Mouse (Mus musculus): ENCODE results near the gene Tcf20. TPM values are rescaled to one million over a fixed set of nuclear protein-coding genes. Genes with fewer than 3 reads are reported as not detected.

Tcf20 gene
- total RNA-seq, 2 experiments from 2014 or later: 231 to 245 TPM

DNA sequence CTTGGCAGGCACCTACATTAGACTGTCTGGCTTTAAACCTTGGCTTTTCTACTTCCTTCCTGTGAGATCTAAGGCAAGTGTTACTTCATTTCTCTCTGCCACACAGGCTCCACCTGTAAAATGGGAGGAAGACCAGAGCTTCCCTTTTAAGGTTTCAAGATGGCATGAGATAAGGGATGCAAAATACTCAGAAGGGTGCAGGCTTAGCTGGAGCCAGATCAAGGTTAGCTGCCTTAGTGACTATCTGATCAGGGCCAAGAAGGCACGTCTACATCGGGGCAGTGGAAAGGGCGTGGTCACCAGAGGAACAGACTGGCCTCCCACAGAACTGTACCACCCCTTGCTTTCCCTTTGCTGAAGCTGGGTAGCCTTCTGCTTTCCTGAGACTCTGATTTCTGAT, 73.2 kb downstream of the Tcf20 start:
- no peak for DNase-seq (ENCODE audit: extremely low spot score in 1 of 2, low spot score in 2 of 2)
- no peak overlapping the region for H3K27ac ChIP-seq
- no peak for TF ChIP-seq CTCF (IDR thresholded peaks at IDR 0.05)
- H3K4me3 ChIP-seq: no peak overlapping the region
- intact Hi-C loops (cut with DNase I): no loop called here

DNA sequence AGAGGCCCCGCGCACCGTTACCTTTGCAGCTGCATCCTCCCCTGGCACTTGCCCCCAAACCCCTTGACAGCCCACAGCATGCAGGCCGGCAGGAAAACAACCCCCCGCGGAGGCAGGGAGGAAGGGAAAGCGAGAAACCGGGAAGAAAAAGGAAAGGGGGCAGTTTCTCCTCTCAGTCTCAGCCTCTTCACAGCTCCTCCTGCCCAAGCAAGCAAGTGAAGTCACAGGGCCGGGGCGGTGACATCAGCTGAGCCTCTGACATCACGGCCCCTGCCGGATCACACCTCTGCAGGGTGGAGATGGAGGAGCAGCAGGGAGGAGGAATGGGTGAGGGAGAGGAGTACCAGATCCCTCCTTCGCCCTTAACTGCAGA, 75.7 kb downstream of the Tcf20 start:
- H3K4me3 ChIP-seq: peak overlapping the region; percentile 52
- H3K27ac ChIP-seq: peak overlapping the region; percentile 73
- intact Hi-C loops (cut with DNase I): no loop called here
- no peak for TF ChIP-seq CTCF (IDR thresholded peaks at IDR 0.05)
- peak in 1 of 2 experiments; percentile 61 for DNase-seq (ENCODE audit: extremely low spot score in 1 of 2, low spot score in 2 of 2)

DNA sequence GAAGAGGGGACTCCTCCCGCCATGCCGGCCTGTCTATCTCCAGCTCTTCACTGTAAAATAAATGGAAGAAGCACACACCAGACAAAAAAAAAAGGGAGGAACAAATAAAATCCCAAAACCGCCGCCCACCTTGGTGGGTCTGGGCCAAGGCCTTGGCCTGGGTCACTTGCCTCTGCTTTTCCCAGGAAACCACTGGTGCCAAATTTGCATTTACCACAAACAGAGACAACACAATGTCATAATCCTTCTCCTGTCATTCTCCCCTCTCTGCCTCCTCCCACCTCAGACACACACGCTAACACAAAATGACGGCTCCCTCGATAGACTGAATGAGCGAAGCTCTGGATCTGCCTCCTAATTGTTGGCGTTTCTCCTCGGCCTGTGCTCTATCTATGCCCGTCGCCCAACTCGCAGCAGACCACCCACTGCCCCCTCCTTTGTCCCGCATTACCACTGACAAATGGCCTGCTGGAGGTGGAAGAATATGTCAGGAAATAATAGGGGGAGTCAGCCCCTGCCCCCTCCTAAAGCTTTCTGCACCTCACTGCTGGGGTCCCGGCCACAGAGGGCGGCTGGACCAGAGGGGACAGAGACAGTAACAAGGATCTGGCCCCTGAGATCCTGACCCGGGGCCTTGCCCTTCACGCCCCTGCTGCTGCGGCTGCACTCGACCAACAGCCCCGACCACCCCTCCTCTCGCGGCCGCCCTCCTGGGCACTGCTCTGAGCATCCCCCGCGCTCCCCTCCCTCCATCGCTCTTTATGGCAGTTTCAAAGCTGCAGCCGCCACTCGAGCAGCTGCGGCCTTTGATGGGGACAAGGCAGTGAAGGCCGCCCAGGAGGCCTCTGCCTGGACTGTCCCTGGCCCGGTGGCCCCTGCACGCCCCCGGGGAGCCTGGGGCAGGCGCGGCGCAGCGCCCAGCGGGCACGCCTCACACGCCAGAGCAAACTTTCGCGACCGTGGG, 76.4 kb downstream of the Tcf20 start:
- Histone ChIP-seq H3K4me3 (peak overlapping the region; percentile 52), H3K27ac (peak overlapping the region; percentile 73)
- no peak for TF ChIP-seq CTCF (IDR thresholded peaks at IDR 0.05)
- DNase-seq (ENCODE audit: extremely low spot score in 1 of 2, low spot score in 2 of 2): no peak
- intact Hi-C loops (cut with DNase I): no loop called here

DNA sequence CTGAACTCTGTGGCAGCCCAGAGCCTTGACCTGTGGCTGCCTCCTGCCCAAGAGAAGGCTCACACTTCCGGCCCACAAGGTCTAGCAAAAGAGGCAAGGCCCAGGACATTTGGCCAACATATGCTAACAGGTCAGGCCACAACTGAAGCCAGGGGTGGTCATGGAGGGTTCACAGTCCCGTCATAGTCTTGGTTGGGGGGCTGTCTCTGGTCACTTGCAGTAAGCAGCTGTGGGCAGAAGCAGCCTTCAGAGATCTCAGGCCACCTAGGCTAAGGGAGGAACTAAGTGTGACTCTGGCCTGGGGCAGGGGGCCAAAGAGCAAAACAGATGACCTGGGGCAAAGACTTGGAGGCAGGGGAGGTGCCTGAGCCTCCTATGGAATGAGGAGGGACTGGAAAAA, 77.1 kb downstream of the Tcf20 start:
- no peak overlapping the region for H3K27ac ChIP-seq
- no peak for TF ChIP-seq CTCF (IDR thresholded peaks at IDR 0.05)
- intact Hi-C loops (cut with DNase I): no loop called here
- DNase-seq (ENCODE audit: extremely low spot score in 1 of 2, low spot score in 2 of 2): no peak
- no peak overlapping the region; the same call in 1 of the 2 replicates for H3K4me3 ChIP-seq

DNA sequence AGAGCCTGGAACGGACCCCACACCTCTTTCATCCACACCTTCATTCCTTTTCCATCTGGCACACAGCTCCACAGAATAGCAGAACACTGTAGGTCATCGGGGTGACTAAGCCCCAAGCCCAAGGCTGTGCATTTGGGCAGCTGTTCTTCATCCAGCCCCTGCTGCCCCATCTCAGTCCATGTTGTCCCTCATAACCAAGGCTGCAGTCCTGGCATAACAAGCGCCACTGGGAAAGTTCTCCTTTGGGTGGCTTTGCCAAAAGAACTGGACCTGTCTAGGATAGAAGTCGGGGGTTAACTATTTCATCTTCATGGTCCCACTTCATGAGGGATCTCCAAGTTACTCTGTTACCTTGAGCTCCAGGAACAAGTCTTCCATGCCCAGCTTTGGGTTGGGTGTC, 77.9 kb downstream of the Tcf20 start:
- no peak overlapping the region for H3K27ac ChIP-seq
- no peak overlapping the region for H3K4me3 ChIP-seq
- no peak for TF ChIP-seq CTCF (IDR thresholded peaks at IDR 0.05)
- intact Hi-C loops (cut with DNase I): no loop called here
- no peak for DNase-seq (ENCODE audit: extremely low spot score in 1 of 2, low spot score in 2 of 2)

DNA sequence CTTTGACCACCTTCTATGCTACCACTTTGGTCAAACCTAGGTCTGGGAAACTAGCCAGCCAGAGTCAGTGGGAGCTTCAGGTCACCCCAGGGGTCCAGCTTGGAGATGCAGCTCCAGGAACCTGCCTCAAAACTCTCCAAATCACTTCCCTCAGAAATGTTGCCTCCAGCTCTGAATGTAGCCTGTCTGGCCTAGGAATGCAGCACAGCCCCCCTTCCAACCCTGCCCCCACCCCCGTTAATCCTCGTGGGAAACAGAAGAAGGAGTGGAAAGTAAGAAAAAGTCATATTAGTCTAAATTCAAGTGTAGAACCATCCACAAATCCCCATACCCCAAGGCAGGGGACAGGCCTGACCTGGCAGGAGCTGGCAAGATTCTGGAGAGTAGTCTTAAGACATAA, 79.2 kb downstream of the Tcf20 start:
- DNase-seq (ENCODE audit: extremely low spot score in 1 of 2, low spot score in 2 of 2): no peak
- Histone ChIP-seq H3K27ac (no peak overlapping the region), H3K4me3 (no peak overlapping the region)
- TF ChIP-seq CTCF (IDR thresholded peaks at IDR 0.05): no peak
- intact Hi-C loops (cut with DNase I): no loop called here

DNA sequence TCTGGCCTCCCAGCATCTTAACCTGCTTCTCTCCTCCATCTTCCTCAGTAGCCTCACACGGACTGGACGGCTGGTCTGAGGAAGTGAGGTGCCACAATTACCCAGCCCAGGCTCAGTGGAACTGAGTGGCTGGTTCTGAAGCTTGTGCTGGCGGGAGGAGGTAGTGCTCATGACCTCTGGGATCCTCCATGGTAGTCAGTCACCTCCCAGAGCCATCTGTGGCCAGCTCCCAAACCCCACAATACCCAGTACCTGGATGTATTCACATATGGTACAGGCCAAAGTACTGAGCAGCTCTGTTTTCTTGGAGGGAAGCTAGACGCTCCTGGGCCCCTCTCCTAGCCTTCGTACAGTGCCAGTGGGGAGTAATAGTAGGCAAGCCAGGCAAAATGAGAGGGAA, 80.4 kb downstream of the Tcf20 start:
- DNase-seq (ENCODE audit: extremely low spot score in 1 of 2, low spot score in 2 of 2): no peak
- Histone ChIP-seq H3K4me3 (no peak overlapping the region), H3K27ac (no peak overlapping the region)
- intact Hi-C loops (cut with DNase I): loop anchor here (2.0 kb wide), 1 partner anchor 129 kb away; no protein-coding TSS in a partner anchor
- no peak for TF ChIP-seq CTCF (IDR thresholded peaks at IDR 0.05)

DNA sequence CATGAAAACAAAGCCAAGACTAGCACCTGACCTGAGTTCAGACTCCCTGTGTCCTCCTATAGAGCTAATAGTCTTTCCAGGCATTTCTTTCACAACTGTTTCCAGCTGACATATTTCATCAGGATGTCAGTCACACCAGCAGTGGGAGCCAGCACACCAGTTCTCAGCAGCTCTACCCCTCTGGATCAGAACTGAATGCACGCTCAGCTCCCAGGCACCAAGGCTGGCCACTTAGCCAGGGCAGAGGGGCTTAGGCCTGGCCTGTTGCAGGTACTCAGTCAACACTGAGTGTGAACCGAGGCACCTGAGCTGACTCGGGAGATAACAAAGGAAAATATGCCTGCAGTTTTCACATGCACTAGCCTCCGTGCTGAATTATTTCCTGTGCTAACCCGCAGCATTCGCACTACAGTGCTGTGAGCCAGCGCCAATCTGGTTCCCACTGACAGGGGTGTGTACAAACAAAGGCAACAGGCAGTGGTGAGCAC, 81.1 kb downstream of the Tcf20 start:
- Histone ChIP-seq H3K27ac (no peak overlapping the region), H3K4me3 (no peak overlapping the region)
- TF ChIP-seq CTCF (IDR thresholded peaks at IDR 0.05): peak; percentile 31
- no peak for DNase-seq (ENCODE audit: extremely low spot score in 1 of 2, low spot score in 2 of 2)
- intact Hi-C loops (cut with DNase I): loop anchor here (2.0 kb wide), 1 partner anchor 130 kb away; no protein-coding TSS in a partner anchor

DNA sequence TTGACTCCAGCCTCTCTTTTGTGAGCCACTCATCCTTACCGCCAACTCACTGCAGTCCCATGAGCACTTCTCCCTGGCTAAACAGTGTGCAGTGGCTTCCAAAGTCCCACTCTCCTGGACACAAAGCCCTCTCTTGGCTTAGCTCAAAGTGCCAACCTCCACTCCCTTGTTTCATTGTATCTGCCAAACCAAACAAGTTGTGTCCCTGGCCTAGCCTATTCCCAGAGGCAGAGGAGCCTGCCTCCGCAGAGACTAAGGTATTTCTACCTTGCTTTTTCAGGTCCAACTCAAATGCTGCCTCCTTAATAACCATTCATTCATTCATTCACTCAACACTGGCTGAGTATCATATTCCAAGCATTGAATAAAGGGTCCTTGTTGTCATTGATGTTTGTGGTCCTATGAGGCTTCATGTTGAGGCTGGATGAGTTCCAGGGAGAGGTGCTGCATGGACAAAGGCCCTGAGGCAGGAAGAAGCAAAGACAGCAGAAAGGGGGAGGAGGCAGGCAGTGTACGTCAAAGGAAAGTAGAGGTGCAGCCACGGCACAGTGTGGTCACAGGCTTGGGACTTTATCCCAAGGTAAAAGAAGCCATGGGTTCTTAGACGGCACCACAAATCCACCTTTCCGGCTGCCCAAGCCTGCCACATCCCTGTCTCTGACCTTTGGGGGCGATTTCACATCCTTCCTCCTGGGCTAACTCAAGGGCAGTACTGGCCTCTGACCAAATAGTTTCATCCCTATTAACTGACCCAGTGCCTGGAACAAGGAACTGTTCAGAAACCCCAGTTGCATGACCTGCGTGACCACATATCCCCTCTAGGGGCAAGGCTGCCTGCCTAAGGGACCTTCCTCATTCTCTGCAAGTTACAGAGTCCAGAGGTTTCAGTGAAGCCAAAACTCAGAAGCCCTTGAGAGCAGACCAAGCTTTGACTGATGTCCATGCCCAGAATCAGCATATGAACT, 82.0 kb downstream of the Tcf20 start:
- no peak for DNase-seq (ENCODE audit: extremely low spot score in 1 of 2, low spot score in 2 of 2)
- H3K27ac ChIP-seq: no peak overlapping the region
- H3K4me3 ChIP-seq: no peak overlapping the region
- no peak; the same call in 1 of the 2 replicates for TF ChIP-seq CTCF (IDR thresholded peaks at IDR 0.05)
- intact Hi-C loops (cut with DNase I): loop anchor here (2.0 kb wide), 1 partner anchor 131 kb away; no protein-coding TSS in a partner anchor

DNA sequence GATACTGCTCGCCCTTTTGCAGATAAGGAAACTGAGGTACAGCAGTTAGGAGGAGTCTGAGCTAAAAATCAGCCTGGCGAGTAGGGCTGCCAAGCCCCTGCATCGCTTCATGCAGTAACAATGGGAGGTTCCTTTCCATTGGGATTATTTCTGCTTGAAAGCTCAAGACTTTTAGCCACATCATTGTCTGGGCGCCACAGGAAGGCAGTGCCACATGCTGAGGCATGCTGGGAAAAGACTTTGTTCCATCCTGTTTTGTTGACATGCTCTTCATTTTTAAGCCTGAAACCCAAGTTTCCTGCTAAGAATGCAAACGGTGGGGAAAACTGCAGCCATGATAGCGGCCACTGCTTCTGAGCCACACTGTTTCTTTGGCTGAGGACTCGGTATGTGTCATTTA, 83.1 kb downstream of the Tcf20 start:
- Histone ChIP-seq H3K4me3 (no peak overlapping the region), H3K27ac (no peak overlapping the region)
- intact Hi-C loops (cut with DNase I): no loop called here
- TF ChIP-seq CTCF (IDR thresholded peaks at IDR 0.05): no peak
- DNase-seq (ENCODE audit: extremely low spot score in 1 of 2, low spot score in 2 of 2): no peak

DNA sequence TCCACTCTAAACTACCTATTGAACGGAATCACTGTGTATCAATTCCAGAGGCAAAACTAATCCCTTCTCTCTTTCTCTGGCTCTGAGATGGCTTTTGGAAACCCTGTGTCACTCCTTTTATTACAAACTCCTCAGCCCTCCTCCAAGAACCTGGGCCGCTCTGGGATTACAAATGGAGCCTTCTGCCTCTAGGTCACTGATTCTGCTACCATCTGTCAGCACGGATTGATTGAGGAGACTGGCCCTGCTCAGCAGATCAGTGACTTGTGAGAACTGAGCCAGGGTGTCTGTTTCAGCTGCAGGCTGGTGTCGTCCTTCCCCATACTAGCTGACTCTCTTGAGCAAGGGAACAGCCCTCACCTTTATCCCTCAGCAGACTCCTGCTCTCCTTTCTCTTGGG, 85.2 kb downstream of the Tcf20 start:
- no peak overlapping the region for H3K27ac ChIP-seq
- intact Hi-C loops (cut with DNase I): no loop called here
- TF ChIP-seq CTCF (IDR thresholded peaks at IDR 0.05): no peak
- no peak for DNase-seq (ENCODE audit: extremely low spot score in 1 of 2, low spot score in 2 of 2)
- no peak overlapping the region for H3K4me3 ChIP-seq

DNA sequence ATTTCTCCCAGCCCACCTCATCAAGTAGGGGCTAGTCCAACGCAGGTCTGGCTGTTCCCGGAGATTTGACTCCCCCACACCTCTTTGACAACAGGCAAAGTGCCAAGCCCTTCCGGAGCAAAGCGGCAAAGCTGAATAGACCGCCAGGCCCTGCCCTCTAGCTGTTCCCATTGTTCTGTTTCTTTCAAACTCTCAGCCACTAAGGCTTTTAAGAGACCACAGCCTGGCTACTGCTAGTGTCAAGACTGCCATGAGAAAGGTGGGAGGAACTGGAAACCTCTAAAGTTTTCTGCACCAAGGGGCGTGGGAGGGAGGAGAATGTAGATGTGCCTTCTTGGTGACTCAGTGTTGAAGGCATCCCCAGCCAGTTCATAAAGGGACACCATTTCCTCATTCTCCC, 86.4 kb downstream of the Tcf20 start:
- DNase-seq (ENCODE audit: extremely low spot score in 1 of 2, low spot score in 2 of 2): no peak

More for the DNA sequence above, 86.4 kb downstream of the Tcf20 start:
- TF ChIP-seq CTCF (IDR thresholded peaks at IDR 0.05): no peak
- Histone ChIP-seq H3K4me3 (no peak overlapping the region), H3K27ac (no peak overlapping the region)
- intact Hi-C loops (cut with DNase I): no loop called here

Data from left cerebral cortex, adult 2 months (tissue).